Mouse (Mus musculus) MEL (cell line): ENCODE measurements around the gene Gm20388. TPM values are rescaled to one million over a fixed set of nuclear protein-coding genes. Genes with fewer than 3 reads are reported as not detected.

Experiments used
- DNase-seq: peaks from one replicate; pipeline ENCODE4 v3.0.0; 2011; ENCODE audit warnings: low read depth, low spot score
- H3K27ac ChIP-seq: 2 replicates; pipeline ENCODE4 v1.5.1; 2012; ENCODE audit warnings: low read depth, mild to moderate bottlenecking, control low read depth, low read length, moderate library complexity; ENCODE audit not compliant: control insufficient read depth
- H3K27me3 ChIP-seq, 2 experiments: fragments of 150-350 bp in 1 of 2; sonication (generic) in 1 of 2; 2 replicates each; pipeline ENCODE4 v1.6.1; 2012; ENCODE audit warnings: low read length in 2 of 2, mild to moderate bottlenecking in 2 of 2, improper control_type of control experiment in 1 of 2, moderate library complexity in 1 of 2; ENCODE audit not compliant: insufficient read depth in 2 of 2, control insufficient read depth in 1 of 2
- H3K36me3 ChIP-seq, 2 experiments: 2 replicates each; pipeline ENCODE4 v1.6.1; 2012 to 2014; ENCODE audit warnings: low read length in 2 of 2, improper control_type of control experiment in 1 of 2, inconsistent platforms in 1 of 2, mild to moderate bottlenecking in 1 of 2; ENCODE audit not compliant: insufficient read depth in 2 of 2, control insufficient read depth in 1 of 2
- H3K4me1 ChIP-seq, 2 experiments: fragments of 150-350 bp in 1 of 2; sonication (generic) in 1 of 2; 2 replicates each; pipeline ENCODE4 v1.6.1; 2012; ENCODE audit warnings: low read length in 2 of 2, improper control_type of control experiment in 1 of 2, mild to moderate bottlenecking in 1 of 2; ENCODE audit not compliant: insufficient read depth in 2 of 2, control insufficient read depth in 1 of 2
- H3K4me3 ChIP-seq, 2 experiments: fragments of 150-350 bp in 1 of 2; sonication (generic) in 1 of 2; 2 replicates each; pipeline ENCODE4 v1.5.1; 2012; ENCODE audit warnings: low read depth in 2 of 2, low read length in 2 of 2, mild to moderate bottlenecking in 2 of 2, moderate library complexity in 2 of 2, control low read depth in 1 of 2, improper control_type of control experiment in 1 of 2; ENCODE audit not compliant: control insufficient read depth in 1 of 2, insufficient read depth in 1 of 2
- H3K79me2 ChIP-seq: 2 replicates; pipeline ENCODE4 v1.6.1; 2012; ENCODE audit warnings: mild to moderate bottlenecking, low read length, moderate library complexity; ENCODE audit not compliant: control insufficient read depth, poor library complexity, insufficient read depth
- H3K9ac ChIP-seq: 2 replicates; pipeline ENCODE4 v1.6.1; 2012; ENCODE audit warnings: low read depth, mild to moderate bottlenecking, control low read depth, low read length, moderate library complexity; ENCODE audit not compliant: control insufficient read depth, poor library complexity, severe bottlenecking
- H3K9me3 ChIP-seq: fragments of 150-350 bp; sonication (generic); replicated peaks from 2 replicates; pipeline ENCODE4 v1.6.1; 2012; ENCODE audit warnings: mild to moderate bottlenecking, low read length, improper control_type of control experiment, moderate library complexity; ENCODE audit not compliant: insufficient read depth
- BHLHE40 ChIP-seq: IDR thresholded peaks from 2 replicates; pipeline ENCODE4 v1.6.1; 2012; ENCODE audit warnings: low read depth, mild to moderate bottlenecking, inconsistent platforms, low read length, improper control_type of control experiment, borderline replicate concordance
- CHD1 ChIP-seq: IDR thresholded peaks from 2 replicates; pipeline ENCODE4 v1.6.1; 2012; ENCODE audit warnings: low read depth, mild to moderate bottlenecking, inconsistent platforms, low read length, improper control_type of control experiment
- CTCF ChIP-seq, 3 experiments: IDR thresholded peaks in 2 of 3; conservative IDR thresholded peaks in 1 of 3; 2 replicates each; pipeline ENCODE4 v1.5.1; 2011 to 2012; ENCODE audit warnings: low read length in 3 of 3, low read depth in 2 of 3, mild to moderate bottlenecking in 2 of 3, improper control_type of control experiment in 1 of 3, inconsistent platforms in 1 of 3, mixed read lengths in 1 of 3, moderate library complexity in 1 of 3; ENCODE audit not compliant: control insufficient read depth in 1 of 3, insufficient read depth in 1 of 3, poor library complexity in 1 of 3, severe bottlenecking in 1 of 3
- EP300 ChIP-seq, 2 experiments: IDR thresholded peaks; 2 replicates each; pipeline ENCODE4 v1.6.1; 2011; ENCODE audit warnings: improper control_type of control experiment in 2 of 2, low read length in 2 of 2, low read depth in 1 of 2, mild to moderate bottlenecking in 1 of 2
- GABPA ChIP-seq: IDR thresholded peaks from 2 replicates; pipeline ENCODE4 v1.6.1; 2012; ENCODE audit warnings: low read depth, mild to moderate bottlenecking, inconsistent platforms, low read length, improper control_type of control experiment, moderate library complexity
- JUND ChIP-seq: IDR thresholded peaks from 2 replicates; pipeline ENCODE4 v1.6.1; 2011; ENCODE audit warnings: low read depth, mild to moderate bottlenecking, improper control_type of control experiment, low read length
- MAFK ChIP-seq: IDR thresholded peaks from 2 replicates; pipeline ENCODE4 v1.6.1; 2011; ENCODE audit warnings: low read depth, mild to moderate bottlenecking, low read length, improper control_type of control experiment, borderline replicate concordance
- MAZ ChIP-seq: IDR thresholded peaks from 2 replicates; pipeline ENCODE4 v1.6.1; 2012; ENCODE audit warnings: low read depth, mild to moderate bottlenecking, inconsistent platforms, low read length, improper control_type of control experiment
- MXI1 ChIP-seq: IDR thresholded peaks from 2 replicates; pipeline ENCODE4 v1.6.1; 2011; ENCODE audit warnings: mild to moderate bottlenecking, low read depth, low read length, improper control_type of control experiment
- MYC ChIP-seq: IDR thresholded peaks from 2 replicates; pipeline ENCODE4 v1.6.1; 2011; ENCODE audit warnings: low read depth, mild to moderate bottlenecking, low read length, improper control_type of control experiment, moderate library complexity
- NELFE ChIP-seq: IDR thresholded peaks from 2 replicates; pipeline ENCODE4 v1.6.1; 2011; ENCODE audit warnings: low read depth, low read length, improper control_type of control experiment
- RAD21 ChIP-seq: IDR thresholded peaks from 2 replicates; pipeline ENCODE4 v1.6.1; 2011; ENCODE audit warnings: mild to moderate bottlenecking, low read depth, low read length, improper control_type of control experiment
- TBP ChIP-seq: IDR thresholded peaks from 2 replicates; pipeline ENCODE4 v1.8.0; 2011; ENCODE audit warnings: low read depth, low read length, improper control_type of control experiment
- UBTF ChIP-seq: IDR thresholded peaks from 2 replicates; pipeline ENCODE4 v1.6.1; 2012; ENCODE audit warnings: low read depth, mild to moderate bottlenecking, inconsistent platforms, low read length, improper control_type of control experiment, moderate library complexity, borderline replicate concordance; ENCODE audit not compliant: insufficient read depth
- USF2 ChIP-seq, 2 experiments: IDR thresholded peaks; 2 replicates each; pipeline ENCODE4 v1.6.1; 2011 to 2012; ENCODE audit warnings: improper control_type of control experiment in 2 of 2, low read length in 2 of 2, borderline replicate concordance in 1 of 2, inconsistent platforms in 1 of 2, low read depth in 1 of 2, mild to moderate bottlenecking in 1 of 2; ENCODE audit not compliant: insufficient read depth in 1 of 2
- ZC3H11A ChIP-seq: IDR thresholded peaks from 2 replicates; pipeline ENCODE4 v1.6.1; 2012; ENCODE audit warnings: low read depth, mild to moderate bottlenecking, inconsistent platforms, low read length, improper control_type of control experiment
- ZMIZ1 ChIP-seq: IDR thresholded peaks from 2 replicates; pipeline ENCODE4 v1.6.1; 2012; ENCODE audit warnings: low read depth, mild to moderate bottlenecking, inconsistent platforms, low read length, improper control_type of control experiment, moderate library complexity
- polyA plus RNA-seq, 2 experiments: library from polyadenylated mRNA; stranded (reverse) in 1 of 2; unstranded in 1 of 2; fragments of >175 nt in 1 of 2; fragments of >200 nt in 1 of 2; gene quantifications; 2 replicates each; pipeline versions ENCODE4 v1.2.1 to v1.2.4; 2012; ENCODE audit warnings: low replicate concordance in 2 of 2, low read depth in 1 of 2; ENCODE audit not compliant: insufficient read length in 2 of 2, insufficient read depth in 1 of 2, missing spikeins in 1 of 2
- total RNA-seq: library from RNA; depleted of rRNA; stranded (reverse); fragments of 300-350 nt; gene quantifications from 2 replicates; pipeline ENCODE4 v1.2.3, GENCODE M21; 2012

The Gm20388 gene
- total and polyA plus RNA-seq, 3 experiments, result 11.1 to 17.8 TPM; not detected in 1

GRCm38 (mm10) chr8:122873171-122873570, 2962.5 kb downstream of the Gm20388 start:
- DNase-seq, result peak; percentile 27
- H3K4me1 ChIP-seq, result peaks cover 4 to 23% of the 10 kb centered on the region in 2 experiments
- H3K27me3 ChIP-seq, result no peaks in the 10 kb centered on the region
- no peaks in the 10 kb centered on the region for H3K79me2 ChIP-seq
- TF ChIP-seq EP300 (IDR thresholded peaks at IDR 0.05; ENCODE audit: low read depth in 1 of 2, low read length in 2 of 2), result 0 out of 4 replicates have a peak, but pooled peaks of 1 of the 2 experiments have one; percentile 16
- no peak for TF ChIP-seq NELFE
- H3K9me3 ChIP-seq, result no peaks in the 10 kb centered on the region
- H3K36me3 ChIP-seq, result peaks cover 0 to 16% of the 10 kb centered on the region in 2 experiments; a peak in 2 of 4 replicates
- no peak overlapping the region for H3K27ac ChIP-seq
- H3K4me3 ChIP-seq, result no peak overlapping the region
- no peak overlapping the region for H3K9ac ChIP-seq

GRCm38 (mm10) chr8:122875186-122875585, 2964.5 kb downstream of the Gm20388 start:
- no peaks in the 10 kb centered on the region for H3K9me3 ChIP-seq
- peaks cover 0 to 16% of the 10 kb centered on the region in 2 experiments; a peak in 2 of 4 replicates for H3K36me3 ChIP-seq
- no peak overlapping the region for H3K4me3 ChIP-seq
- H3K9ac ChIP-seq, result no peak overlapping the region
- H3K4me1 ChIP-seq, result peaks cover 4 to 18% of the 10 kb centered on the region in 2 experiments
- H3K27me3 ChIP-seq, result no peaks in the 10 kb centered on the region
- H3K27ac ChIP-seq, result no peak overlapping the region
- no peaks in the 10 kb centered on the region for H3K79me2 ChIP-seq
- no peak for TF ChIP-seq ZMIZ1
- no peak for TF ChIP-seq TBP
- TF ChIP-seq CTCF (IDR thresholded peaks at IDR 0.05 in 2 of 3, conservative IDR thresholded peaks at IDR 0.05 in 1 of 3; ENCODE audit: control insufficient read depth in 1 of 3, insufficient read depth in 1 of 3, low read depth in 2 of 3, low read length in 3 of 3, poor library complexity in 1 of 3, severe bottlenecking in 1 of 3), result no peak
- no peak for TF ChIP-seq ZC3H11A
- TF ChIP-seq, all 39 proteins: peak for 0
- no peak for DNase-seq

DNA sequence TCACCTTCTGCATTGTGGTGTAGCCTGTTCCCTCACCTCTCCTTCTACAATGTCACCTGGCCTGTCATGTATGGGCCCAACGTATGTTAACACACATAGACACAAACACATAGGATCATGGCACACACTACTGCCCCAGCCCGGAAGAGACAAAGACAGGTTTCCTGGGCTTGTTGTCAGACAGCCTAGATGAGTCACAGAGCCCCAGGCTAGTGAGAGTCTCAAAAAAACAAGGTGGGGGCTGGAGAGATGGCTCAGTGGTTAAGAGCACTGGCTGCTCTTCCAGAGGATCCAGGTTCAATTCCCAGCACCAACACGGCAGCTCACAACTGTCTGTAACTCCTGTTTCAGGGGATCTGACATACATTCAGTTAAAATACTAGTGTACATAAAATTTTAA, 2967.6 kb downstream of the Gm20388 start:
- Histone ChIP-seq H3K9ac (no peak overlapping the region), H3K27ac (no peak overlapping the region), H3K4me3 (no peak overlapping the region), H3K36me3 (peaks cover under 1 to 4% of the 10 kb centered on the region in 2 experiments; a peak in 2 of 4 replicates), H3K4me1 (peaks cover 0 to 2% of the 10 kb centered on the region in 2 experiments; a peak in 1 of 4 replicates), H3K79me2 (no peaks in the 10 kb centered on the region), H3K27me3 (no peaks in the 10 kb centered on the region), H3K9me3 (no peaks in the 10 kb centered on the region)
- no peak for DNase-seq
- TF ChIP-seq MXI1, result no peak
- TF ChIP-seq CHD1, result no peak
- TF ChIP-seq BHLHE40, result no peak
- no peak for TF ChIP-seq RAD21
- no peak for TF ChIP-seq GABPA
- no peak for TF ChIP-seq UBTF
- TF ChIP-seq USF2 (IDR thresholded peaks at IDR 0.05; ENCODE audit: borderline replicate concordance in 1 of 2, insufficient read depth in 1 of 2, low read depth in 1 of 2, low read length in 2 of 2), result no peak
- no peak for TF ChIP-seq MAFK
- no peak for TF ChIP-seq MAZ
- no peak for TF ChIP-seq JUND
- no peak for TF ChIP-seq MYC
